Mouse (Mus musculus): Measurements from ENCODE around the gene Acot5. TPM values are rescaled to one million over a fixed set of nuclear protein-coding genes. Genes with fewer than 3 reads are reported as not detected.

The Acot5 gene
- polyA plus RNA-seq (2021; fragmentation: Nextera tagmentation), result 7.0 and 8.0 TPM in 2 replicates
- long read RNA-seq, experiment 1, transcript Acot5-201 (3 exons, 1,518 nt), result major isoform, 6 of 10 reads
- long read RNA-seq, experiment 1, partial matches to known transcripts, result 0 of 10 reads
- long read RNA-seq, experiment 1, other reads (novel, unspliced or antisense), result 1 of 10 reads
- long read RNA-seq, experiment 2, transcript Acot5-201 (3 exons, 1,518 nt), result major isoform, 15 of 20 reads
- long read RNA-seq, experiment 2, partial matches to known transcripts, result 0 of 20 reads
- long read RNA-seq, experiment 2, other reads (novel, unspliced or antisense), result 1 of 20 reads

DNA sequence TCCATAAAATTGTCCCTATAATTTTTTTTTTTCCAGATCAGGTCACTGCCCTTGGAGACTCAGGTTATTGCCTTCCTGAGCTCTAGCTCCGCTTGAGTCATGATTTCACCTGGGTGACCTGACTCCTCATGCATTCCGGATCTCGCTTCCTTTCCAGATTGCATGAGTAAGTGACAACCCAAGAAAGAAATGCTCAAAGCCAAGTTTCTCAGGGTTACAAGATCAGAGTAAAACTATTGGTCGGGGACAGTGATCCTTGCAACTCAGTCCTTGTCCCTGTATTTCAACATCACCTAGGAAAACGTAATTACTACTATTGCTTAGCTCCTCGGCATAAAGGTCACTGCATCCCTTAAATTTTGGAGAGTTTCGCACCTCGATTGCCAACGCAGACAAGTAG lies at the start of gene Acot5:
Gene Acot5, plus strand, starts transcription at position 340 of the 400 bp plus-strand sequence.

DNA sequence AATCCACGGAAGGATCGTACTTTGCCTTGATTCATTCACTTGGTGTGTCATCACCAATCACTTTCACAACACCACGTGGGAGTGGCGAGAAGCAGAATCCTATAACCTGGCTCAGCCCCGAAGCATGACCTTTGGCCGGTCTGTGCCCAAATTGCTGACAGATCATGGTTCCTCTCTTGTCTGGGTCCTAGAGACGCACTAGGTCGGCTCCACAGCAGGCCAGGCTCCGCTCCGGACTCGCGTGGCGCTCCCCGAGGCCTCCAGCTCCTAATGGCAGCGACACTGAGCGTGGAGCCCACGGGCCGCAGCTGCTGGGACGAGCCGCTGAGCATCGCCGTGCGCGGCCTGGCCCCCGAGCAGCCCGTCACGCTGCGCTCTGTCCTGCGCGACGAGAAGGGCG lies 30.9 kb upstream of the Acot5 start, which contains the start of gene Acot4:
Gene Acot4, plus strand, starts transcription at position 139 of the 400 bp plus-strand sequence.

GRCm38 (mm10) chr12:84038691-84039111 lies 30.4 kb upstream of the Acot5 start, which contains the start of gene Gm49366:
Gene Gm49366 (plus strand): TSS chr12:84038935.

DNA sequence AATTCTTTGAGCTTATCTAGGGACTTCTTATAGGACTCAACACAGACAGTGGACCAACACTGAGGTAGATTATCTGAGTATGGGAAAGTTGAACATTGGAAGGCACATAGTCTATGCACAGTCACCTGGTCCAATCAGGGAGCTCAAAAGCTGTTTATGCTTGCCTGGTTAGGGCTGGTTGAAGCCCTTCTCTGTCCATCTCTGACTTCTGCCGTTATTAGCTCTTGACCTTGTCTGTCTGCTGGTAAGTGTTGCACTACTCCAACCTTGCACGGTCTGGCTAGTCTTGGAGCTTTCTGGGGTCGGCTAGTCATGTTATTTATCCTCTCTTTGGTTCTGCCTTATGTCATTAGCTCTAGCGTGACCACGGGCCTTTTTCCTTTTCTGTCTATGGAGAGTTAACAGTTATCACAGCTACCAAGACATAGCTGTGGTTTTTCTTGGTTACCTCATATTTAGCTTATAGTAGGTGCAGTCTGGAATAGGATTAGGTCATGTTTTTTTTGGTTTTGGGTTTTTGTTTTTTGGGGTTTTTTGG lies 17.1 kb upstream of the Acot5 start, which contains the start of gene Acot3:
Gene Acot3, plus strand, starts transcription at position 208 of the 538 bp plus-strand sequence.

DNA sequence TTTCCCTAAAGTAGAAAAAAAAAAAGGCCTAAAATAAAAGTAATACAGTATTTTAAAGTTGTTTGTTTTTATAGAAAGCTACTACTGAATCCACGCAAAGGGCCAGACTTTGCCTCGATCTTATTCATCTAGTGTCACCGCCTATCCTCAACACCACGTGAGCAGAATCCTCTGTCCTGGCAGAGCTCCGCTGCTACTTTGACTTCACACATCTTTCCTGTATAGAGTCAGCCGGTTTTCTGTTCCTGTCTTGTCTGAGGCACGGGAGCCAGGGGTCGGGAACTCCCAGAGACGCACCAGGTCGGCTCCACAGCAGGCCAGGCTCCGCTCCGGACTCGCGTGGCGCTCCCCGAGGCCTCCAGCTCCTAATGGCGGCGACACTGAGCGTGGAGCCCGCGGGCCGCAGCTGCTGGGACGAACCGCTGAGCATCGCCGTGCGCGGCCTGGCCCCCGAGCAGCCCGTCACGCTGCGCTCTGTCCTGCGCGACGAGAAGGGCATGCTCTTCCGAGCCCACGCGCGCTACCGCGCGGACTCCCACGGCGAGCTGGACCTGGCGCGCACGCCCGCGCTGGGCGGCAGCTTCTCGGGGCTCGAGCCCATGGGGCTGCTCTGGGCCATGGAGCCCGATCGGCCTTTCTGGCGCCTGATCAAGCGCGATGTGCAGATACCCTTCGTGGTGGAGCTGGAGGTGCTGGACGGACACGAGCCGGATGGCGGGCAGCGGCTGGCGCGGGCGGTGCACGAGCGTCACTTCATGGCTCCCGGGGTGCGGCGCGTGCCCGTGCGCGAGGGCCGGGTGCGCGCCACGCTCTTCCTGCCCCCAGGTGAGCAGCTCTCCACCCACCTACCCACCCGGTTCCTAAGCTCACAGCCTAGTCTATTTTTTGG lies 31.7 kb downstream of the Acot5 start, which contains the start of gene Acot6:
Gene Acot6, plus strand, starts transcription at position 51 of the 889 bp plus-strand sequence.

GRCm38 (mm10) chr12:84114153-84114994 lies 45.2 kb downstream of the Acot5 start, which contains the start of gene Dnal1:
Gene Dnal1 (plus strand): TSS chr12:84114366.

Other genes with a start within 250 kb of the Acot5 start
- gene Numb, start 147.4 kb upstream of the Acot5 start, polyA plus RNA-seq (2021; fragmentation: Nextera tagmentation), result 21.3 and 22.1 TPM in 2 replicates
- gene Riox1, start 118.7 kb upstream of the Acot5 start, polyA plus RNA-seq (2021; fragmentation: Nextera tagmentation), result 5.5 and 19.0 TPM in 2 replicates
- gene Heatr4, start 84.5 kb upstream of the Acot5 start, polyA plus RNA-seq (2021; fragmentation: Nextera tagmentation), result not detected in 2 replicates
- 22.7 and 23.2 TPM in 2 replicates for gene Acot2, start 81.5 kb upstream of the Acot5 start, polyA plus RNA-seq (2021; fragmentation: Nextera tagmentation)
- gene Acot1, start 59.8 kb upstream of the Acot5 start, polyA plus RNA-seq (2021; fragmentation: Nextera tagmentation), result 20.4 and 24.8 TPM in 2 replicates
- gene Acot4, start 30.9 kb upstream of the Acot5 start, polyA plus RNA-seq (2021; fragmentation: Nextera tagmentation), result 1.0 and 1.7 TPM in 2 replicates
- gene Gm49366, start 30.4 kb upstream of the Acot5 start, polyA plus RNA-seq (2021; fragmentation: Nextera tagmentation), result 0.85 TPM in 1 of 2 replicates, not detected in the other
- gene Acot3, start 17.2 kb upstream of the Acot5 start, polyA plus RNA-seq (2021; fragmentation: Nextera tagmentation), result 2.4 and 2.7 TPM in 2 replicates
- 1.2 and 2.1 TPM in 2 replicates for gene Acot6, start 31.3 kb downstream of the Acot5 start, polyA plus RNA-seq (2021; fragmentation: Nextera tagmentation)
- gene Dnal1, start 45.0 kb downstream of the Acot5 start, polyA plus RNA-seq (2021; fragmentation: Nextera tagmentation), result 19.6 and 25.3 TPM in 2 replicates
- 4.5 and 6.6 TPM in 2 replicates for gene Pnma1, start 79.2 kb downstream of the Acot5 start, polyA plus RNA-seq (2021; fragmentation: Nextera tagmentation)
- gene Elmsan1, start 149.6 kb downstream of the Acot5 start, polyA plus RNA-seq (2021; fragmentation: Nextera tagmentation), result 3.3 and 6.3 TPM in 2 replicates
- gene Ptgr2, start 215.9 kb downstream of the Acot5 start, polyA plus RNA-seq (2021; fragmentation: Nextera tagmentation), result 24.5 and 31.6 TPM in 2 replicates
- 16.7 and 22.7 TPM in 2 replicates for gene Zfp410, start 247.5 kb downstream of the Acot5 start, polyA plus RNA-seq (2021; fragmentation: Nextera tagmentation)